Mouse (Mus musculus) limb, embryonic 11.5 days (tissue): ENCODE data around the gene Cradd. TPM values are rescaled to one million over a fixed set of nuclear protein-coding genes. Genes with fewer than 3 reads are reported as not detected.

Experiments
- ATAC-seq: fragments of 200-750 bp; cut with Nextera tagmentation; 2 replicates; pipeline ENCODE4 v1.8.0; 2017; ENCODE audit warnings: low read depth; ENCODE audit not compliant: insufficient number of reproducible peaks, low FRiP score, low TSS enrichment
- DNase-seq: peaks from one replicate; pipeline ENCODE4 v3.0.0-alpha.2; 2015; ENCODE audit warnings: low spot score
- H3K27ac ChIP-seq: fragments of 300-500 bp; sonication (generic); replicated peaks from 2 replicates; pipeline ENCODE4 v1.5.1; 2014; ENCODE audit warnings: low read depth, mild to moderate bottlenecking, low read length
- H3K27me3 ChIP-seq: fragments of 300-500 bp; sonication (generic); 2 replicates; pipeline ENCODE4 v1.6.1; 2014; ENCODE audit warnings: mild to moderate bottlenecking, low read length, mixed read lengths; ENCODE audit not compliant: control insufficient read depth, insufficient read depth
- H3K36me3 ChIP-seq: fragments of 300-500 bp; sonication (generic); 2 replicates; pipeline ENCODE4 v1.6.1; 2014; ENCODE audit warnings: mild to moderate bottlenecking, low read length, moderate library complexity, mixed read lengths; ENCODE audit not compliant: control insufficient read depth, insufficient read depth
- H3K4me1 ChIP-seq: fragments of 300-500 bp; sonication (generic); 2 replicates; pipeline ENCODE4 v1.6.1; 2014; ENCODE audit warnings: low read length, mixed read lengths; ENCODE audit not compliant: control insufficient read depth, insufficient read depth
- H3K4me2 ChIP-seq: fragments of 300-500 bp; sonication (generic); 2 replicates; pipeline ENCODE4 v1.6.1; 2014; ENCODE audit warnings: low read depth, mild to moderate bottlenecking, moderate library complexity; ENCODE audit not compliant: severe bottlenecking
- H3K4me3 ChIP-seq: fragments of 300-500 bp; sonication (generic); 2 replicates; pipeline ENCODE4 v1.5.1; 2014; ENCODE audit warnings: low read depth, low read length
- H3K9ac ChIP-seq: fragments of 300-500 bp; sonication (generic); 2 replicates; pipeline ENCODE4 v1.6.1; 2014; ENCODE audit warnings: mild to moderate bottlenecking, low read length
- H3K9me3 ChIP-seq: fragments of 300-500 bp; sonication (generic); 2 replicates; pipeline ENCODE4 v1.6.1; 2016; ENCODE audit warnings: low read length; ENCODE audit not compliant: control insufficient read depth
- WGBS: fragments of 180-500 bp; shearing (Covaris S2); extraction: QIAGEN DNeasy Blood & Tissue Kit; methylation state at CpG from one replicate; pipeline ENCODE4 v1.1.7; 2014; 5-methylcytosine and 5-hydroxymethylcytosine counted together
- polyA plus RNA-seq: library from polyadenylated mRNA; unstranded; fragments of >200 nt; fragmentation: Nextera tagmentation; extraction: Ambion mirVana; gene quantifications from 2 replicates; pipeline ENCODE4 v1.2.1, GENCODE M21; 2014

Cradd gene
- polyA plus RNA-seq, 1 experiment from 2014 or later = 13.4 TPM

GRCm38 (mm10) chr10:95361260-95361841, 37.4 kb upstream of the Cradd start:
- H3K4me1 ChIP-seq = no peaks in the 10 kb centered on the region
- ATAC-seq = no peak
- H3K9ac ChIP-seq = no peak overlapping the region
- no peak for DNase-seq
- H3K4me3 ChIP-seq = no peak overlapping the region
- no peaks in the 10 kb centered on the region for H3K27me3 ChIP-seq
- no peaks in the 10 kb centered on the region for H3K36me3 ChIP-seq
- no peak overlapping the region for H3K4me2 ChIP-seq
- WGBS = 91% methylated on average over 12 of the region's 12 CpGs
- H3K27ac ChIP-seq = no peak overlapping the region
- no peaks in the 10 kb centered on the region for H3K9me3 ChIP-seq

GRCm38 (mm10) chr10:95360048-95360447, 36.1 kb upstream of the Cradd start:
- DNase-seq (no peak), ATAC-seq (no peak)
- no peak overlapping the region for H3K9ac ChIP-seq
- H3K4me2 ChIP-seq = no peak overlapping the region
- H3K4me3 ChIP-seq = no peak overlapping the region
- no peak overlapping the region for H3K27ac ChIP-seq
- 75% methylated on average over 5 of the region's 5 CpGs for WGBS
- H3K36me3 ChIP-seq = no peaks in the 10 kb centered on the region
- H3K4me1 ChIP-seq = no peaks in the 10 kb centered on the region
- no peaks in the 10 kb centered on the region for H3K27me3 ChIP-seq
- no peaks in the 10 kb centered on the region for H3K9me3 ChIP-seq

- 90% methylated on average over 3 of the region's 3 CpGs for WGBS
- Histone ChIP-seq H3K36me3 (no peaks in the 10 kb centered on the region), H3K4me3 (no peak overlapping the region), H3K9me3 (no peaks in the 10 kb centered on the region), H3K9ac (no peak overlapping the region), H3K27ac (no peak overlapping the region), H3K4me2 (no peak overlapping the region), H3K27me3 (no peaks in the 10 kb centered on the region), H3K4me1 (no peaks in the 10 kb centered on the region)
- no peak for DNase-seq
- no peak for ATAC-seq
Observed at GRCm38 (mm10) chr10:95357721-95358120, 33.8 kb upstream of the Cradd start.

- Histone ChIP-seq H3K4me3 (no peak overlapping the region), H3K27ac (no peak overlapping the region), H3K4me1 (no peaks in the 10 kb centered on the region), H3K4me2 (no peak overlapping the region), H3K9me3 (no peaks in the 10 kb centered on the region), H3K9ac (no peak overlapping the region), H3K36me3 (no peaks in the 10 kb centered on the region), H3K27me3 (no peaks in the 10 kb centered on the region)
- no peak for ATAC-seq
- 90% methylated on average over 7 of the region's 7 CpGs for WGBS
- DNase-seq = no peak
Observed at GRCm38 (mm10) chr10:95356711-95357110, 32.8 kb upstream of the Cradd start.

GRCm38 (mm10) chr10:95355678-95356268, 31.8 kb upstream of the Cradd start:
- Histone ChIP-seq H3K36me3 (no peaks in the 10 kb centered on the region), H3K9me3 (no peaks in the 10 kb centered on the region), H3K27me3 (no peaks in the 10 kb centered on the region), H3K27ac (no peak overlapping the region), H3K4me1 (no peaks in the 10 kb centered on the region), H3K4me2 (no peak overlapping the region), H3K9ac (no peak overlapping the region), H3K4me3 (no peak overlapping the region)
- WGBS = 37% methylated on average over 6 of the region's 6 CpGs
- DNase-seq (no peak), ATAC-seq (no peak)

- ATAC-seq (no peak), DNase-seq (no peak)
Observed at GRCm38 (mm10) chr10:95354673-95355072, 30.7 kb upstream of the Cradd start.

GRCm38 (mm10) chr10:95354047-95354446, 30.1 kb upstream of the Cradd start:
- WGBS = 92% methylated on average over 6 of the region's 6 CpGs
- Histone ChIP-seq H3K9me3 (no peaks in the 10 kb centered on the region), H3K4me2 (no peak overlapping the region), H3K9ac (no peak overlapping the region), H3K27ac (no peak overlapping the region), H3K27me3 (no peaks in the 10 kb centered on the region), H3K4me3 (no peak overlapping the region), H3K4me1 (no peaks in the 10 kb centered on the region), H3K36me3 (no peaks in the 10 kb centered on the region)
- DNase-seq (no peak), ATAC-seq (no peak)

More at GRCm38 (mm10) chr10:95354673-95355072, 30.7 kb upstream of the Cradd start:
- H3K4me1 ChIP-seq = no peaks in the 10 kb centered on the region
- no peak overlapping the region for H3K4me3 ChIP-seq
- no peak overlapping the region for H3K27ac ChIP-seq
- H3K9ac ChIP-seq = no peak overlapping the region
- H3K9me3 ChIP-seq = no peaks in the 10 kb centered on the region
- H3K27me3 ChIP-seq = no peaks in the 10 kb centered on the region
- H3K36me3 ChIP-seq = no peaks in the 10 kb centered on the region
- no peak overlapping the region for H3K4me2 ChIP-seq

- H3K27ac ChIP-seq = no peak overlapping the region
- 87% methylated on average over 3 of the region's 3 CpGs for WGBS
- no peak overlapping the region for H3K4me3 ChIP-seq
- H3K36me3 ChIP-seq = no peaks in the 10 kb centered on the region
- DNase-seq (no peak), ATAC-seq (no peak)
- H3K27me3 ChIP-seq = no peaks in the 10 kb centered on the region
- no peaks in the 10 kb centered on the region for H3K4me1 ChIP-seq
- no peak overlapping the region for H3K4me2 ChIP-seq
- H3K9me3 ChIP-seq = no peaks in the 10 kb centered on the region
- H3K9ac ChIP-seq = no peak overlapping the region
Observed at GRCm38 (mm10) chr10:95348457-95348856, 24.5 kb upstream of the Cradd start.

GRCm38 (mm10) chr10:95347776-95348175, 23.8 kb upstream of the Cradd start:
- ATAC-seq (no peak), DNase-seq (no peak)
- Histone ChIP-seq H3K4me2 (no peak overlapping the region), H3K36me3 (no peaks in the 10 kb centered on the region), H3K27me3 (no peaks in the 10 kb centered on the region), H3K9me3 (no peaks in the 10 kb centered on the region), H3K9ac (no peak overlapping the region), H3K4me3 (no peak overlapping the region), H3K4me1 (no peaks in the 10 kb centered on the region), H3K27ac (no peak overlapping the region)
- WGBS = 92% methylated on average over 3 of the region's 3 CpGs
